Mouse (Mus musculus) MEL (cell line): ENCODE results near the gene Acp1.

Experiments
- GABPA ChIP-seq: IDR thresholded peaks from 2 replicates; pipeline ENCODE4 v1.6.1; 2012; ENCODE audit warnings: low read depth, mild to moderate bottlenecking, inconsistent platforms, low read length, improper control_type of control experiment, moderate library complexity
- MAFK ChIP-seq: IDR thresholded peaks from 2 replicates; pipeline ENCODE4 v1.6.1; 2011; ENCODE audit warnings: low read depth, mild to moderate bottlenecking, low read length, improper control_type of control experiment, borderline replicate concordance
- POLR2A ChIP-seq, 2 experiments: IDR thresholded peaks; 2 replicates each; pipeline ENCODE4 v1.6.1; 2011 to 2012; ENCODE audit warnings: low read length in 2 of 2, mild to moderate bottlenecking in 2 of 2, control low read depth in 1 of 2, improper control_type of control experiment in 1 of 2, low read depth in 1 of 2, moderate library complexity in 1 of 2; ENCODE audit not compliant: control insufficient read depth in 1 of 2, insufficient read depth in 1 of 2, poor library complexity in 1 of 2
- POLR2AphosphoS5 ChIP-seq: IDR thresholded peaks from 2 replicates; pipeline ENCODE4 v1.6.1; 2012; ENCODE audit warnings: low read depth, borderline replicate concordance, mild to moderate bottlenecking, inconsistent platforms, low read length, moderate library complexity, mixed read lengths
- ZC3H11A ChIP-seq: IDR thresholded peaks from 2 replicates; pipeline ENCODE4 v1.6.1; 2012; ENCODE audit warnings: low read depth, mild to moderate bottlenecking, inconsistent platforms, low read length, improper control_type of control experiment

- no peak for TF ChIP-seq POLR2A (IDR thresholded peaks at IDR 0.05; ENCODE audit: control insufficient read depth in 1 of 2, insufficient read depth in 1 of 2, low read depth in 1 of 2, low read length in 2 of 2, poor library complexity in 1 of 2)
- TF ChIP-seq POLR2AphosphoS5: no peak
- no peak for TF ChIP-seq GABPA
- no peak for TF ChIP-seq ZC3H11A
- TF ChIP-seq MAFK: no peak
Observed at GRCm38 (mm10) chr12:30885891-30886290, 25.5 kb downstream of the Acp1 start.
